Mouse (Mus musculus): ENCODE measurements around the gene Nphp4. TPM values are rescaled to one million over a fixed set of nuclear protein-coding genes. Genes with fewer than 3 reads are reported as not detected.

The Nphp4 gene
- polyA plus RNA-seq, 1 experiment = 15.3 TPM

- Histone ChIP-seq H3K4me1 (ENCODE audit: control insufficient read depth, insufficient read depth, low read length) (no peaks in the 10 kb centered on the region), H3K27me3 (ENCODE audit: control insufficient read depth, insufficient read depth, low read length) (no peaks in the 10 kb centered on the region), H3K36me3 (ENCODE audit: control insufficient read depth, insufficient read depth, low read length) (no peaks in the 10 kb centered on the region), H3K4me3 (ENCODE audit: control insufficient read depth, low read depth, low read length) (no peak overlapping the region), H3K27ac (ENCODE audit: control insufficient read depth, insufficient read depth, low read depth, low read length) (no peak overlapping the region)
- TF ChIP-seq POLR2A (IDR thresholded peaks at IDR 0.05; ENCODE audit: control insufficient read depth, low read depth, low read length) = no peak
- no peak for TF ChIP-seq CTCF (IDR thresholded peaks at IDR 0.05; ENCODE audit: control insufficient read depth, insufficient read depth, insufficient replicate concordance, low read depth, low read length)
Observed at GRCm38 (mm10) chr4:152512221-152512925, 35.9 kb downstream of the Nphp4 start.

GRCm38 (mm10) chr4:152514884-152515283, 38.4 kb downstream of the Nphp4 start:
- Histone ChIP-seq H3K4me1 (ENCODE audit: control insufficient read depth, insufficient read depth, low read length) (no peaks in the 10 kb centered on the region), H3K36me3 (ENCODE audit: control insufficient read depth, insufficient read depth, low read length) (no peaks in the 10 kb centered on the region), H3K27ac (ENCODE audit: control insufficient read depth, insufficient read depth, low read depth, low read length) (no peak overlapping the region), H3K27me3 (ENCODE audit: control insufficient read depth, insufficient read depth, low read length) (no peaks in the 10 kb centered on the region), H3K4me3 (ENCODE audit: control insufficient read depth, low read depth, low read length) (no peak overlapping the region)
- no peak for TF ChIP-seq POLR2A (IDR thresholded peaks at IDR 0.05; ENCODE audit: control insufficient read depth, low read depth, low read length)
- TF ChIP-seq CTCF (IDR thresholded peaks at IDR 0.05; ENCODE audit: control insufficient read depth, insufficient read depth, insufficient replicate concordance, low read depth, low read length) = no peak

- TF ChIP-seq CTCF (IDR thresholded peaks at IDR 0.05; ENCODE audit: control insufficient read depth, insufficient read depth, insufficient replicate concordance, low read depth, low read length) = no peak
- TF ChIP-seq POLR2A (IDR thresholded peaks at IDR 0.05; ENCODE audit: control insufficient read depth, low read depth, low read length) = no peak
- Histone ChIP-seq H3K27ac (ENCODE audit: control insufficient read depth, insufficient read depth, low read depth, low read length) (no peak overlapping the region), H3K36me3 (ENCODE audit: control insufficient read depth, insufficient read depth, low read length) (no peaks in the 10 kb centered on the region), H3K4me3 (ENCODE audit: control insufficient read depth, low read depth, low read length) (no peak overlapping the region), H3K4me1 (ENCODE audit: control insufficient read depth, insufficient read depth, low read length) (no peaks in the 10 kb centered on the region; the same call in 1 of the 2 replicates), H3K27me3 (ENCODE audit: control insufficient read depth, insufficient read depth, low read length) (no peaks in the 10 kb centered on the region)
Observed at GRCm38 (mm10) chr4:152519106-152519505, 42.6 kb downstream of the Nphp4 start.

- H3K4me3 ChIP-seq (ENCODE audit: control insufficient read depth, low read depth, low read length) = no peak overlapping the region
- H3K27ac ChIP-seq (ENCODE audit: control insufficient read depth, insufficient read depth, low read depth, low read length) = no peak overlapping the region
- TF ChIP-seq CTCF (IDR thresholded peaks at IDR 0.05; ENCODE audit: control insufficient read depth, insufficient read depth, insufficient replicate concordance, low read depth, low read length) (peak; percentile 65; the same call in 1 of the 2 replicates), POLR2A (IDR thresholded peaks at IDR 0.05; ENCODE audit: control insufficient read depth, low read depth, low read length) (no peak)
- H3K27me3 ChIP-seq (ENCODE audit: control insufficient read depth, insufficient read depth, low read length) = no peaks in the 10 kb centered on the region
- H3K36me3 ChIP-seq (ENCODE audit: control insufficient read depth, insufficient read depth, low read length) = no peaks in the 10 kb centered on the region
- H3K4me1 ChIP-seq (ENCODE audit: control insufficient read depth, insufficient read depth, low read length) = no peaks in the 10 kb centered on the region; the same call in 1 of the 2 replicates
Observed at GRCm38 (mm10) chr4:152520083-152520482, 43.6 kb downstream of the Nphp4 start.

- H3K27ac ChIP-seq (ENCODE audit: control insufficient read depth, insufficient read depth, low read depth, low read length) = no peak overlapping the region
Observed at GRCm38 (mm10) chr4:152532872-152533271, 56.4 kb downstream of the Nphp4 start.

GRCm38 (mm10) chr4:152539756-152540155, 63.2 kb downstream of the Nphp4 start:
- Histone ChIP-seq H3K36me3 (ENCODE audit: control insufficient read depth, insufficient read depth, low read length) (no peaks in the 10 kb centered on the region), H3K27ac (ENCODE audit: control insufficient read depth, insufficient read depth, low read depth, low read length) (no peak overlapping the region), H3K4me3 (ENCODE audit: control insufficient read depth, low read depth, low read length) (no peak overlapping the region), H3K27me3 (ENCODE audit: control insufficient read depth, insufficient read depth, low read length) (no peaks in the 10 kb centered on the region), H3K4me1 (ENCODE audit: control insufficient read depth, insufficient read depth, low read length) (no peaks in the 10 kb centered on the region)
- TF ChIP-seq CTCF (IDR thresholded peaks at IDR 0.05; ENCODE audit: control insufficient read depth, insufficient read depth, insufficient replicate concordance, low read depth, low read length) (no peak), POLR2A (IDR thresholded peaks at IDR 0.05; ENCODE audit: control insufficient read depth, low read depth, low read length) (no peak)

More at GRCm38 (mm10) chr4:152532872-152533271, 56.4 kb downstream of the Nphp4 start:
- Histone ChIP-seq H3K36me3 (ENCODE audit: control insufficient read depth, insufficient read depth, low read length) (no peaks in the 10 kb centered on the region), H3K27me3 (ENCODE audit: control insufficient read depth, insufficient read depth, low read length) (no peaks in the 10 kb centered on the region), H3K4me1 (ENCODE audit: control insufficient read depth, insufficient read depth, low read length) (no peaks in the 10 kb centered on the region), H3K4me3 (ENCODE audit: control insufficient read depth, low read depth, low read length) (no peak overlapping the region)
- TF ChIP-seq POLR2A (IDR thresholded peaks at IDR 0.05; ENCODE audit: control insufficient read depth, low read depth, low read length) (no peak), CTCF (IDR thresholded peaks at IDR 0.05; ENCODE audit: control insufficient read depth, insufficient read depth, insufficient replicate concordance, low read depth, low read length) (no peak)

- Histone ChIP-seq H3K4me3 (ENCODE audit: control insufficient read depth, low read depth, low read length) (no peak overlapping the region), H3K27me3 (ENCODE audit: control insufficient read depth, insufficient read depth, low read length) (no peaks in the 10 kb centered on the region), H3K27ac (ENCODE audit: control insufficient read depth, insufficient read depth, low read depth, low read length) (no peak overlapping the region), H3K4me1 (ENCODE audit: control insufficient read depth, insufficient read depth, low read length) (no peaks in the 10 kb centered on the region), H3K36me3 (ENCODE audit: control insufficient read depth, insufficient read depth, low read length) (no peaks in the 10 kb centered on the region)
- TF ChIP-seq POLR2A (IDR thresholded peaks at IDR 0.05; ENCODE audit: control insufficient read depth, low read depth, low read length) (no peak), CTCF (IDR thresholded peaks at IDR 0.05; ENCODE audit: control insufficient read depth, insufficient read depth, insufficient replicate concordance, low read depth, low read length) (peak; percentile 18; the same call in 1 of the 2 replicates)
Observed at GRCm38 (mm10) chr4:152541172-152541571, 64.7 kb downstream of the Nphp4 start.
